Mouse (Mus musculus) adrenal gland, postnatal 10 days (tissue): ENCODE results near the gene Snd1. TPM values are rescaled to one million over a fixed set of nuclear protein-coding genes. Genes with fewer than 3 reads are reported as not detected.

Source experiments
- DNase-seq: peaks from one replicate; pipeline ENCODE4 v3.0.0; 2021; ENCODE audit warnings: mixed read lengths
- total RNA-seq, 2 experiments: library from RNA; stranded (reverse); gene quantifications; 2 replicates each; pipeline ENCODE4 v1.2.3; 2021

Gene Snd1
- total RNA-seq, 2 experiments from 2014 or later: 114 to 117 TPM

DNA sequence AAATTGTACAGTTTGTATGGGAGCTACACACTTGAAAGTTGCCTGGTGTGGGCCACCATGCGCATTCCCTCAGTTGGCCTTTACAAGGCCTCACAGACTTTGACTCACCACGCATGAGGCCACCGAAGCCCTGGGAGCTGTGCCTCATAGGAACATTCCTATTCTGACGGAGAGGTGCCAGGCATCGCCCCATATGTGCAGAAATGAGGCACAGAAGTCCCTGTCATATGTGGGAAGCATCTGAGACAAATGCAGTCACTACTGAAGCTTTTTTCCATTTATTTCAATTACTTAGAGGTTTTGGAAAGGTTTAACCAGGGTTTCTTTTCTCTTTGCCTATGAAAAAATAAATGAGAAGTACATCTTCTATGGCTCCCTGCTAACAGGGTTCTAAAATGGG lies 278.3 kb downstream of the Snd1 start:
- no peak for DNase-seq

DNA sequence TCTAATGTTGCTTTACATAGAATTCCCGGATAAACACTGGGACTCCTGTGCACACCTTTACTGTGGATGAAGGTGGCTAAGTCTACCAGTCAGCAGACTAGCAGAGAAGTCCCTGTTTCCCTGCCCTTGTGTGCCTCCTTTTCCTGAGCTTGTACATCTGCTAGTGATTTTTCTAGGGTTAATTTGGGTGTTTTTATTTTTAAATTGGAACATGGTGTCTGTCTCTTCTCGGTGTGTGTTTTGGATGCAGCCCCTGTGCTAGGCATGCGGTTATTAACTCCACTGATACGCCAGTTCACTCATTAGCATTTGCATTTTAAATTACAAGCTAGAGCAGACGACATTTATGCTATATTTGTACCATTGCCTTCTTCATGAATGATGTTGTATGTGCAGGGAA lies 278.7 kb downstream of the Snd1 start:
- DNase-seq: no peak

DNA sequence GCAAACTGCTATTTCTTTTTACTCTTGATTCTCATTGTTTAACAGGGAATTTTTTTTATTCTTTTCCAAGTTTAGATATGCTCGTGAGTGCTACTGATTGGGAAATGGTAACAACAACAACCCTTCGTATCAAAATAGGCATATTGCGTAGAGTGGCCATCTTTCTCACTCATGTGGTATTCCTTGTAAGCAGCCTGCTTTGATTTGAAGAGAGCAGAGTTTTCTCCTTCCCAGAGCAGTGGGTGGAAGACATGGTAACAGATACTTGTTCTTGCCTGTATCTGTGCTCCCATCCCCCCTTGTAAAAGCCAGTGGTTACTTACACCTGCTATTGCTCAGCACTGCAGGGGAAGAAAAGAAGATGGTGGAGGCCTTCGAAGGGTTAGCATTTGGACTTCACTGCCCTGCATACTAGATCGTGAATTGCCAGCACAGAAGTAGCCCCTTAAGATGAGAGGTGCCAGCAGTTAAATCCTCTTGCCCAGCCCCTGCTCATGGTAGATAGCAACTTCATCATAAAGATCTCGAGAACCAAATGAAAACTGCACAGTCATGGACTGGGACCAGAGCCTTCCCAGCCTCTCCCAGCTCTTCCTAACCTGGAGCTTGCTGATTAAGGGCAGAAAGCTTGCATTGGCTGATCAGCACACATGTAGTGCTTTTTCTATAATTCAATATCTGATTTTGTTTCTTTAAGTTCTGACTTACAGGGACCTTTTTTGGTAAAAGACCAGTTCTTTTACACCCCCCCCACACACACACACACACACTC lies 279.4 kb downstream of the Snd1 start:
- DNase-seq: no peak

DNA sequence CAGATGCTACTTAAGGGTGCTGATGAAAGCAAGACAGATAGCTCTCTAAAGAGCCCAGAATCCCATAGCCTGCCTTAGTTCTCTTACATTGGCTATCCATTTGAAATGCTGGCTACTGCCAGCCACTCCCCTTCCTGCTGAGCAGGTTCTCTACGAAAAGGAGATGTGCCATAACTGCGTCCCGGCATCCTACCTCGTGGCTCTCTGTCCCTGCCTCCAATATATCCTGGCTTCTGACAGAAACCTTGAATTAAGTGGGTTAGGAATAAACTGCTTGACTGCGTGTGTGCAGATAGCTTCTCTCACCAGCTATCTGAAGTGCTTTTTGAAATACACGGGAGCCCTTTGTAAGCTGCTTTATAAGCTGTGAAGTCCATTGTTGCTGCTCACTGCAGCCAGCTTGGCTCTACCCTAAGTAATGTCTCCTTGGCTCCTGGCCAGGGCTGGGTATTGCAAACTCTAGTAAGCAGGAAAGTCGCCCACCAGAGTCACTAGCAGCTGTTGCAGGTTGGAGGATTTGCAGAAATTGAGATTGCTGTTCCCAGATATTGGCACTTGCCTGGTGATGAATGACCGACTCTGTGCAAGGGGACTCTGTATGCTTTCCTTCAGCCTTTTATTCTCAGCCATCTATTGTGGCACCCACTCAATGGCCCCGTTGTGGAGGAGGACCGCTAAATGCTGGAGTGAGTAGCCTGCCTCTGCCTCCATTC lies 281.5 kb downstream of the Snd1 start:
- peak; percentile 53 for DNase-seq

DNA sequence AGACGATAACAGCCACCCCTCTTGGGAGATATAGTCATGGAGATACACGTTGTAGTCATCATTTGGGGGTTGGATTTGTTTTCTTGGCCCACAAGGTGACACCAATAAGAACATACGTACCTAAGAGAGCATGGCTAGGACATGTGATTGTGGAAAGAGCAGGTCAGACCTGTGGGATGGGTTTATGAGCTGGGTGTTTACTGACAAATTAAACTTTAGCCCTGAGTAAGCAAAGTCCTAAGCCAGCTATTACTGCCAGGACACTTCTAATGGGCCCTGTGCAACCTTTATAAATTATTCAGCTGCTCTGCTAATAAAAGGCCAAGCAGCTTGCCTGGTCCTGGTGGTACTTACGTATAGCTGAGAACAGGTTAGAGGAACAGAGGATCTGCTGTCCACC lies 283.4 kb downstream of the Snd1 start:
- DNase-seq: no peak

DNA sequence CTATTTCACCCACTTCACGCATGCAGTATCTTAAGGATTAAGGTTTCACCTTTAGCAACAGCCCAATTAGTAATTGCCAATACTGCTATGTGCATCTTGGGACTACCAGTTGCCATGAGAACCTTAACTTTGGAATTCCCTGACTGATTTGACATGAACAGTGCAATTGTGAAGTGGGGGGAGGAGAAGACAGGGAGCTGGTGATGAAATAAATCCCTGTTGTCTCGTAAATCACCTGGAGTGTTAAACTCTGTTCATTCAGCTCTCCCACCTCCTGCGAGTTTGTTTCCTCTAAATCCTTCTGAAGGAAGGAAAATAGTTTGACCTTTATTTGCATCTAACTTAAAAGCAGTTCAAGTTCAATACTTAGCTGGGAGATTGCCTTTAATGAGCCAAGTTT lies 286.8 kb downstream of the Snd1 start:
- DNase-seq: no peak

DNA sequence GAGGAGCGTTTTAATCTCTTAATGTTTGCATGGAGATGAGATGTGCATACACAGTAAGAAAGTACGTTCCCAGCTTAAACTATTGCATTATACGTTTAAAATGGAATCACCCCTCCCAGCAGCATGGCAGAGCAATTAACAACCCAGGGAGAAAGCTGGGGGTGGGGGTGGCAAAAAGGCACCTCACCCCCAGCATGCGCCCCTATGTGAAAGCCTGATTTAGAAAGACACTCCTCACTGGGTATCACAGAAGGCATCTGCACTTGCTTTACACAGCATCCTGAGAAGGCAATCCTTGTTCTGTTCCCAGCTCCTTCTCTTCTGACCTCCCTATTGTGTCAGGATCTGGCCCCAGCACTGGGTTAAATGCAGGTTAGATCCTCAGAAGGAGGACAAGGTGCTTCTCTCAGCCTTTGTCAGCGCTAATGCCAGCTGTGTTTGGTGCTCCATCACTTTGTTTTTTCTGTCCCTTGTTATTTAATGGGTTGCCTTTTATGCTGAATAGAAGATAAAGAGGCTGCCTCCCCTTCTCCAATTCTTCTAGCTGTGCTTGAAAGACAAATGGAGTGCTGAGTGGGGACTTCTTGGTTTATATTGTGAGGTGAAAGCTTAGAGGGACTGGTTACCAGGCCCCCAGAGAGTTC lies 287.3 kb downstream of the Snd1 start:
- no peak for DNase-seq

DNA sequence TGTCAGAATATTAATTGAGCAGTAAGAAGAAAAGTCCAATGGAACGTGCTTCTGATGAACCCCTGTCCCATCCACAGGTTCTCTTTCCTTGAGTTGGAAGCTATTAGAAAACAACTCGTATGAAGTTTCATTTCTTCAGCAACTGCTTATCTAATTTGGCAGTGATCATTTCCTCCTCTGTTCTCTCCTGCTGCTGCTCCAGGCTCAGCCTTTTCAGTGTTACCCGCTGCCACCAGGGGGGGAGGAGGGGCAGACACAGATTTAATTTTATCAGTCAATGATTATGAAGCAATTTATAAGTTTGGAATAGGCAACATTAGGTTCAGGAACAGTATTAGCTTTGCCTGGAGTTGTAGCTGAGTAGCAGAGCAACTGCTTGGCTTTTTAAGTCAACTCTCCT lies 291.7 kb downstream of the Snd1 start:
- DNase-seq: no peak

DNA sequence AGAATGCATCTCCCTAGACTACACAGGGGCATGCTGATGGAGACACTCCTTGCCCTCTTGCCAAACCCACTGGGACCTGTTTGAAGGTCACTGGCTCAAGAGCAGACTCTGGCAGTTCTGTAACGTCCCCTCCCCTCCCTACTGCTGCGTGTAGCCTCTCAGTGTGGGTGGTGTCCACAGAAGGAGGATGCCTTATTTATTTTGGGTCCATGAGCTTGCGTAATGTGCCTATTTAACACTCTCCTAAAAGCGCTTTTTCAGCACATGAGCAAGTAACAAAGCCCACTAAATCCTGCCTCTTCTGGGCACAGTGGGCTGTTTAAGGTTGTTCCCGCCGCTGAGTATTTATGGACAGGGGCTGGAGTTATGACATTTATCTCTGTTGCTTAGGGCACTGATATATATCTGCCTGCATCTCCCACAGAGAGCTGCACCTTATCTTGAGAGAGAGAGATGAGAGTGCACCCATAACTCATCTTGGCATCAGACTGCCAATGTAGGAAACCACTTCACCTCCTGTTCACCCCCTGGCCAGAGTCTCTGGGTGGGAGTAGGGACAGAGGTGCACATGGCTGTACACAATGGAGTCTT lies 293.0 kb downstream of the Snd1 start:
- no peak for DNase-seq

DNA sequence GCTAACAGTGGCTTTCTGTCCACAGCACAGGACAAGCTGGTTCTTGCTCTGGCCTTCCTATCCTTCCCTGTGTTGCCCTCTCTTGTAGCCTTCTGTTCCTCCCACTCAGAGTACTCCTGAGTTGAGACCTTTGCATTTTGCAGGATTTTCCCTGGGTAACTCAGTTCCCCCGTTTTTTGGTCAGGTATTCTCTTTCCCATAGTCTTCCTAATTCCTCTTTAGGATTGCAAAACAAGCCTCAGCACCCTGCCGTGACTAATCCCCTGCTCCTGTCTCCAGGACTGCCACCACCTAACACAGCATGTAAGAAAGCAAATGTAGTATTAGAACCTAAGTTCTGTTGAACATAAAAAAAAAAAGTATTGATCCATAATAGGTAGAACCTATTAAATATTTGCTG lies 296.4 kb downstream of the Snd1 start:
- DNase-seq: no peak

DNA sequence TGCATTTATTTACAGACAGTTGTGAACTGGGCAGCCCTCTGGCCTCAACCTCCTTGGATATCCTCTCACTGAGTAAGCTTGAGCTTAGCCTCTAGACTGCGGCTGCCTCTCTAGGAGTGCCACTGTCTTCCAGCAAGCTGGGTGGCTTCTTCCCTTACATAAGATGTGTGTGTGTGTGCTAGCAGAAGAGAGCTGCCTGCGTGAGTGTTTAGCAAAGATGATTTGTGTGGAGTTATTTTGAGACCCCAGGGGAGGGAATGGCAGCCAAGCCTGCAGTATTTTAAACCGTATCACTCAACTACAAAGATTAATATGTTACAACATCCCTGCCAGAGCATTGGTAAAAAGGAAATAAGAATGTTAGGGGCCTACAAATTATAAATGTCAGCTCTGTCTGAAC lies 306.8 kb downstream of the Snd1 start:
- no peak for DNase-seq

DNA sequence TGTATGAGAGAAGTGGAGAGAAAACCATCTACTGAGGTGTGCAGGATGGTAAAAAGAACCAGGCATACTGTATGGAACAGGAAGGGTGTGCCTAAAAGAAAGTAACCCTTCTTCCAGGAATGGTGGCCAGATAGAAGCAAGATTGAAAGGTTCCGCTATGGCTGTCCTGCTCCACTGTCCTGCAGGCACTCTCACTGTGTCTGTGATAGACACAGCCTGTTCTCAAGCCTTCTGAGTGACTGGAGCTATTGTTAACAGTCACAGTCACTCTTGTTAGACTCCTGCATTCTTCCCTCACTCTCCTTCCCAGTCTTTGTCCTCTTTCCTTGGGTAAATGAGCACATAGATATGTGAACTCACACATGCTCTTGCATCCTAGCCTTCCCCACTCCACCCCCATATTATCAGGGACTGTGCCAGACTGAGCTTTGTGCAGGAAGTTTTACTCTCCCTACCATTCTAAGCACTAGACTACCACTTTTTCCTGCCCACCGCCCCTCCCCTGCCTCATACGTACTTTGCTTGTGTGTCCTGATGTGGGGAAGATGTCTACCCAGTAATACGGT lies 308.2 kb downstream of the Snd1 start:
- DNase-seq: no peak

DNA sequence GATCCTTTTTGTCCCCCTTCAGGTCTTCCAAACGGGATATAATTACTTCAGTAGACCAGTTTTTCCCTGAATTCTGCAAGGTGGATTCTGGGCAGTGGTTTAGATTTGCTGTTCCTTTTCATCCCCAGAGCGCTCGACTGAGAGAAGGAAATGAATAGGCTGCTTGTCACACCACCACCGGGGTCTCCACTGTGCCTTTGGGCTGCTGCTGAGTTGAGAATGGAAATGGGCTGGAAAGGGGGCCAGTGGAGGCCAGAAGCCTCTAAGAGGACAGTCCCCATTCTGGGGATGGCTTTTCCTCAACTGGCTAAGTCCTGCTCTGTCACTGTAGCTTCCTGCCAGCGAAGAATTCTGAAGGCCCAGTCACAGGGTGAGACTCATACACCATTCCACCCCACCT lies 309.0 kb downstream of the Snd1 start:
- DNase-seq: no peak

DNA sequence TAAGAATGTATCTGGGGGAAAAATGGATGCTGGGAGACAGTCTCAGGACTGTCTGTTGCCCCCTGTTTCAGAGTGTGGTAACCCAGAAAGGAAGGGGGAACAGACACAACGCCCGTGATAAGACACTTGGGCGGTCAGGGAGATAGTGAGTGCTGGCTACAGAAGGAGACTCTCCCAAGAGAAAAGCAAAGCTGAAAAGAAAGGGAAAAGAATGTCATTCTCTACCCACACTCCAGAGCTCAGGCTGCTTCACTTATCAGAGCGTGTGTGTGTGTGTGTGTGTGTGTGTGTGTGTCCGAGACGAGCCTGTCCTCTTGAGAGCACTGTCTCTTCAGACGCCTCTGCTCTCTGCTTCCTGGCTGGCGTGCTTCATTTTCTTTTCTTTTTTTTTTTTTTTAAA lies 310.8 kb downstream of the Snd1 start:
- no peak for DNase-seq

DNA sequence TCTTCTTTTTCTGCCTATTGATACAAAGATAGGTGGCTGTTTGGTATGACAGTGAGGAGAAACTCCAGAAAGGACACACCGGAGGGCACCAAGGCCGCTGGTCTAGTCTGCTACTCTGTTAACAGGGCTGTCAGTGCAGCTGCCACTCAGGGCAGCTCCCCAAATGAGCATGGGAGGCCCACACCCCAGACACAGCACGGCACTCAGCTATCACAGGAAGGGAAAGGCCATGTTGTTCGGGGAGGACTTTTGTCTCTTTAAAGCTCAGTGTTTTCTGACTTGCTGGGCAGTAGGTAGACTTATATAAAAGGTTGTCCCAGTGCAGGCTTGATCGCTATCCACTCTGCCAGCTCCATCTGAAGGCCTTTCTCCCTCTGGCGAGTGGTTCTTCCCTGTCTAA lies 312.2 kb downstream of the Snd1 start:
- no peak for DNase-seq

DNA sequence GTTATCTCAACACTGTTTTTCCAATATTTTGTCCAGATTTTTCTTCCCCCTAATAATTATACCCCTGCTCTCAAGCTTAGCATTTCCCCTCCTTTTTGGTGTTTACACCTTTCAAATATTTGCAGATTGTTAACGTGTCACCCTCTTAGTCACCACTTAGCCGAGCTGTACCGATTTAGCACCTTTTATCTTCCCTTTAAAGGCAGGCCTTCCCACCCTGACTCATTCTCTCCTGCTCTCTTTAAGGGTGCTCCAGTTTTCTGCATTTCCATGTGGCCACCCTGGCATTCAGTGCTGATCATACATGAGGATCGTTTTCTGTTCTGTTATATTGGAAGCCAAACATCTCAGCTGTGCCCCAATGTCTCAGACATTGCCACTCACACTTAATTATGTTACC lies 314.7 kb downstream of the Snd1 start:
- DNase-seq: no peak

DNA sequence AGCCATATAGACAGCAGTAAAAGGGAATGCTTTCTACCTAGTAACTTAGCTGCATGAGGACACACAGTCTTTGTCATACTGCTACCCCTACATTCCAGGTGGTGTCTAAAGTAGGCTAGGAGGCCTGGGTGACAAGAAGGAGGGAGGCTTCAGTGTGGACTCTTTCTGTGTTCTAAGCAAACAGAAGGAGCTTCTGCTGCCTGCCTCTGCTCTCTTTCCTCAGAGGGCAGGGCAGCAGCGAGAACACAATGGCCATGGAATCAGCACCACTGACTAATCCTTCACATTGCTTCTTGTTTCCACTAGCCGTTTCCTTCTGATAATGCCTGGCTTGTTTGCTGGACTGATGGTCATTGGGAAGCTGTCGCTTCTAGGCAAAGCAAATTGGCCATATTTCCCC lies 316.2 kb downstream of the Snd1 start:
- DNase-seq: no peak

DNA sequence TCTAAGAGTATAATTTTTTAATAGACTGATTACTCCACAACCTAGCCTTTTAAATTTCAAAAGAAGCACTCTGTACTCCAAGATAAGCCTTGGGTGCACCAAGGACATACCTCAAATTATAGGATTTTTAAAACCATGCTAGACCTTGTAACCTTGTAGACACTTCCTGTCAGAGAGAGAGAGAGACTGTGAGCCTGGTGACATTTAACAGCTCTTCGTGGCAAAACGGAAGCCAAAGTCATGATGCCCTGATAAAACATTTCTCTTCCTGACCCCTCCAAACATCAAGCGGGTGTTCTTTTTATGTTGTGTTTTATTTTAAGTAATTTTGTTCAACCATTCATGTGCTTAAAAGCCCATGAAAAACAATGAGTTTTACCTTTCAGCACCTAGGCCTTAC lies 316.9 kb downstream of the Snd1 start:
- no peak for DNase-seq

DNA sequence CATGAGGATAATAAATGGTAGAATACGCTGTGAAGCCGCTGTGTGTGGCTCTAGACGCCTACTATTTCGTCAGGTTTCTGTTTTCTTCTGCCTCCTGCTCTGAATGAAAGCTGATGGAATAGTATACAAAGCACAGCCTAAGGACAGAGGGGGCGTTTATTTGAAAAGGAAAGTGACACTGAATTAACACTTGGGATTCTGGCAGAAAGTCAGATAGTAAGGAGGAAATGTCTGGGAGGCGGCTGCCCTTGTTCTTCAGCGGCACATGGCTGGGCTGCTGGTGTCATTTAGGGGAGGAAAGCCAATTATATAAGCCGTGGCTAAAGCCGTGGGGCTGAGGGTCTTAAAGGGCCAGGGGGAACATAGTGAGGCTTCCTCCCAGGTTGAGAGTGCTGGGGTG lies 320.4 kb downstream of the Snd1 start:
- no peak for DNase-seq

DNA sequence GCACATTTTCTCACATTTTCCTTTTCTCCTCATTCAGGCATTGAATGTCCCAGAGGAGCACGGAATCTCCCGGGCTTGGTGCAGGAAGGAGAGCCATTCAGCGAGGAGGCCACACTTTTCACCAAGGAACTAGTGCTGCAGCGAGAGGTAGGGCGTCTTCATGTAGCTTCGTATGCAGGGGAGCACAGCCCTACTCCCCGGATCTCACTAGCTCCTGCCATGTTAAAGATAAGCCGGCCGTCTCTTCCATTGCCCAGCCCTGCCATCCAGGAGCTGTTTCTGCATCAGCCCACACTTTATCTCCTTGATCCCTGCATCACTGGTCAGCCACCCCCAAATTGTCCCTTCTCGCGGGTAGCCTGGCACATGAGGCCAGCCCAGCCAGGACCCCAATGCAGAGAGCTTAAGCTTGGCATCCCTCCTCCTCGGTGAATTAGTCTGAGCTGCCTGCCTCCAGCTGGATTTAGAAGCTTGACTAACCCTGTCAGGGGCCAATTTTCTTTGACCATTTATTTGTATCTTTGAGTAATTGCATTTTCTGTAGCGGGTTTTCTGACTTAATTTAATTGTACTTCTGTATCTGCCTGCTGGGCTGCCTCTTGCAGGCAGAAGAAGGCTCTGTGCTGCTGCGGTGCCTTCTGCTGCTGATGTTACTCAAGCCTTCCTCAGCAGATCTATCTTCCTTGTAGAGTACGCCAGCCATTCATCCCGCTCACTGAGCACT lies 321.0 kb downstream of the Snd1 start:
- DNase-seq: no peak

DNA sequence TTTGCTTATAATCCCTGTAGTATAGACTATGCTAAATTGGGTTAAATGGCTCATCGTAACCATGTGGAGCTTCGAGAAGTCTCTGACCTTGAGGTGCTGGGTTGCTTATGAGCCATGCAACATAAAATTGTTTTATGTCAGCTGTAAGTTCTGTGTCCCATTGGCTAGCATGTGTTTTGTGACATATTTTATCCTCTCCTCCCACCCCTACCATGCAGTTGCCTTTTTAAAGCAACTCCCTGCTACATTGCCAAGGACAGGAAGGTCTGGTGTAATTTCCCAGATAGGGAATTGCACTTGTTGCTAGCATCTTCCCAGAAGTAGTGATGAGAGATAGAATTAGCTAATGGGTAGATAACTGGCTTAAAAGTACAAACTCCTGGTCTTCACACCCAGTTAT lies 324.9 kb downstream of the Snd1 start:
- DNase-seq: no peak

DNA sequence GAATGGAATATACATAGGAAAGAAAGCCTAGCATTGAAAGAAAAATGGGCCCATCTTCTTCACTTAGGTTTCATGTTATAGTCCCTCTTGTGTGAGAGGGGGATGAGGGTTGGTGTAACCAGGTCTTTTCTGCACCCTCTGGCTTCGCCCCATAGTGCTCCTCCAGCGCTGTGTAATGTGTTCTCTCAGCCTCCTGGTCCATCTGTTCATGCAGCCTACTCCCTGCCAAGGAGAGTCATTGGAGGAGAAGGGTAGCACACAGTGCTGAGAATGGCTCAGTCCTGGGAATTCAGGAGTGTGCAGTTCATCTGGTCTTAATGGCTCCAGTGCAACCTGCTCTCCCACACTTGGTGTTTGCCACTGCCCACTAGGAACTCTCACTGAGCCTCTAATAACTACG lies 326.0 kb downstream of the Snd1 start:
- no peak for DNase-seq
